Mouse (Mus musculus) CH12.LX (cell line): ENCODE results near the gene Prkce. TPM values are rescaled to one million over a fixed set of nuclear protein-coding genes. Genes with fewer than 3 reads are reported as not detected.

Experiments
- DNase-seq: peaks from one replicate; pipeline ENCODE4 v3.0.0-alpha.2; 2013; ENCODE audit errors: extremely low read depth
- H3K27ac ChIP-seq: 2 replicates; pipeline ENCODE4 v1.5.1; 2012; ENCODE audit warnings: low read depth, mild to moderate bottlenecking, control low read depth, moderate library complexity; ENCODE audit not compliant: insufficient read depth
- H3K27me3 ChIP-seq: replicated peaks from 2 replicates; pipeline ENCODE3; 2012; ENCODE audit warnings: inconsistent platforms
- H3K36me3 ChIP-seq, 2 experiments: replicated peaks in 1 of 2; 2 replicates each; pipeline versions ENCODE3 to v1.6.1; 2012; ENCODE audit warnings: inconsistent platforms in 1 of 2, low read length in 1 of 2, mild to moderate bottlenecking in 1 of 2, mixed read lengths in 1 of 2, moderate library complexity in 1 of 2; ENCODE audit not compliant: control insufficient read depth in 1 of 2, insufficient read depth in 1 of 2
- H3K4me1 ChIP-seq, 2 experiments: 2 replicates each; pipeline ENCODE4 v1.6.1; 2012; ENCODE audit warnings: inconsistent platforms in 1 of 2, moderate library complexity in 1 of 2; ENCODE audit not compliant: insufficient read depth in 2 of 2, control insufficient read depth in 1 of 2
- H3K4me2 ChIP-seq: 2 replicates; pipeline ENCODE4 v1.6.1; 2012; ENCODE audit warnings: low read depth, mild to moderate bottlenecking, control low read depth; ENCODE audit not compliant: poor library complexity, insufficient read depth, severe bottlenecking
- H3K4me3 ChIP-seq, 3 experiments: fragments of 150-350 bp in 1 of 3; sonication (generic) in 1 of 3; replicated peaks in 1 of 3; 2 replicates each; pipeline versions ENCODE3 to v1.5.1; 2011 to 2012; ENCODE audit warnings: low read depth in 2 of 3, low read length in 2 of 3, mild to moderate bottlenecking in 2 of 3, moderate library complexity in 2 of 3, control low read depth in 1 of 3, improper control_type of control experiment in 1 of 3, inconsistent platforms in 1 of 3, mixed read lengths in 1 of 3; ENCODE audit not compliant: poor library complexity in 1 of 3
- H3K79me2 ChIP-seq: replicated peaks from 2 replicates; pipeline ENCODE4 v1.6.1; 2012; ENCODE audit warnings: mild to moderate bottlenecking, moderate library complexity; ENCODE audit not compliant: control insufficient read depth, poor library complexity, insufficient read depth, severe bottlenecking; ENCODE audit errors: extremely low read depth
- H3K9ac ChIP-seq: 2 replicates; pipeline ENCODE4 v1.6.1; 2012; ENCODE audit warnings: low read depth, mild to moderate bottlenecking, control low read depth, moderate library complexity; ENCODE audit not compliant: insufficient read depth
- H3K9me3 ChIP-seq: replicated peaks from 2 replicates; pipeline ENCODE3; 2012; ENCODE audit warnings: low read length, inconsistent platforms, mixed read lengths
- BHLHE40 ChIP-seq: IDR thresholded peaks from 2 replicates; pipeline ENCODE4 v1.6.1; 2011; ENCODE audit warnings: mild to moderate bottlenecking, low read depth, low read length, improper control_type of control experiment
- CHD2 ChIP-seq: IDR thresholded peaks from 2 replicates; pipeline ENCODE4 v1.6.1; 2011; ENCODE audit warnings: low read length, improper control_type of control experiment
- CTCF ChIP-seq, 2 experiments: IDR thresholded peaks in 1 of 2; conservative IDR thresholded peaks in 1 of 2; 2 replicates each; pipeline ENCODE4 v1.5.1; 2011 to 2012; ENCODE audit warnings: low read depth in 2 of 2, low read length in 2 of 2, improper control_type of control experiment in 1 of 2, inconsistent platforms in 1 of 2, mild to moderate bottlenecking in 1 of 2, moderate library complexity in 1 of 2
- E2F4 ChIP-seq: IDR thresholded peaks from 2 replicates; pipeline ENCODE4 v1.6.1; 2011; ENCODE audit warnings: low read depth, low read length, improper control_type of control experiment; ENCODE audit not compliant: insufficient replicate concordance
- GABPA ChIP-seq: IDR thresholded peaks from 2 replicates; pipeline ENCODE4 v1.6.1; 2012; ENCODE audit warnings: low read depth, low read length, improper control_type of control experiment, inconsistent platforms; ENCODE audit not compliant: insufficient replicate concordance
- HCFC1 ChIP-seq: IDR thresholded peaks from 2 replicates; pipeline ENCODE4 v1.6.1; 2012; ENCODE audit warnings: low read depth, mild to moderate bottlenecking, inconsistent platforms, low read length, improper control_type of control experiment
- IRF4 ChIP-seq: IDR thresholded peaks from 2 replicates; pipeline ENCODE4 v1.6.1; 2014; ENCODE audit warnings: low read depth, mild to moderate bottlenecking, inconsistent platforms, low read length, improper control_type of control experiment
- MAX ChIP-seq: IDR thresholded peaks from 2 replicates; pipeline ENCODE4 v1.6.1; 2011; ENCODE audit warnings: low read length, improper control_type of control experiment
- MAZ ChIP-seq: IDR thresholded peaks from 2 replicates; pipeline ENCODE4 v1.6.1; 2012; ENCODE audit warnings: low read depth, mild to moderate bottlenecking, inconsistent platforms, low read length, improper control_type of control experiment, moderate library complexity
- PAX5 ChIP-seq: IDR thresholded peaks from 2 replicates; pipeline ENCODE4 v1.6.1; 2012; ENCODE audit warnings: low read length, inconsistent platforms, mixed read lengths
- RAD21 ChIP-seq: IDR thresholded peaks from 2 replicates; pipeline ENCODE4 v1.6.1; 2011; ENCODE audit warnings: low read depth, mild to moderate bottlenecking, low read length, improper control_type of control experiment, moderate library complexity
- SIN3A ChIP-seq: IDR thresholded peaks from 2 replicates; pipeline ENCODE4 v1.6.1; 2012; ENCODE audit warnings: low read length, improper control_type of control experiment, inconsistent platforms
- SMC3 ChIP-seq: IDR thresholded peaks from 2 replicates; pipeline ENCODE4 v1.6.1; 2011; ENCODE audit warnings: low read depth, low read length, improper control_type of control experiment
- TCF12 ChIP-seq: IDR thresholded peaks from 2 replicates; pipeline ENCODE4 v1.6.1; 2014; ENCODE audit warnings: low read depth, mild to moderate bottlenecking, inconsistent platforms, low read length, improper control_type of control experiment
- UBTF ChIP-seq: IDR thresholded peaks from 2 replicates; pipeline ENCODE4 v1.6.1; 2012; ENCODE audit warnings: low read depth, mild to moderate bottlenecking, inconsistent platforms, low read length, improper control_type of control experiment, moderate library complexity
- USF1 ChIP-seq: IDR thresholded peaks from 2 replicates; pipeline ENCODE4 v1.6.1; 2014; ENCODE audit warnings: low read depth, mild to moderate bottlenecking, inconsistent platforms, low read length, improper control_type of control experiment
- USF2 ChIP-seq: conservative IDR thresholded peaks from 2 replicates; pipeline ENCODE4 v1.6.1; 2011; ENCODE audit warnings: low read depth, low read length, improper control_type of control experiment
- ZNF384 ChIP-seq: IDR thresholded peaks from 2 replicates; pipeline ENCODE4 v1.6.1; 2012; ENCODE audit warnings: low read depth, low read length, improper control_type of control experiment, inconsistent platforms
- dilution Hi-C: fragments of 300-500 bp; cut with MboI; formaldehyde crosslinking; loops from 2 replicates; pipeline ENCODE4 v1.14.3; 2020; ENCODE audit warnings: low sequenced_read_pairs; ENCODE audit not compliant: extremely low pct_unique_long_range_greater_than_20kb, extremely low pct_ligation_motif_present
- in situ Hi-C: fragments of 300-500 bp; cut with MboI; formaldehyde crosslinking; loops from 3 replicates; pipeline ENCODE4 v1.14.3; 2019; ENCODE audit warnings: low sequenced_read_pairs, low pct_ligation_motif_present, low pct_unique_long_range_greater_than_20kb, mixed read lengths
- polyA plus RNA-seq: library from polyadenylated mRNA; unstranded; fragments of >175 nt; gene quantifications from 2 replicates; pipeline ENCODE4 v1.2.1, GENCODE M21; 2012; ENCODE audit warnings: low read depth; ENCODE audit not compliant: insufficient read length
- total RNA-seq, 2 experiments: library from RNA; depleted of rRNA; stranded (reverse); fragments of 300-350 nt in 1 of 2; fragments of >200 nt in 1 of 2; gene quantifications; 2 replicates each; pipeline ENCODE4 v1.2.3; 2012 to 2014

The Prkce gene
- total and polyA plus RNA-seq, 3 experiments, result 4.1 to 13.2 (median 11.4) TPM

DNA sequence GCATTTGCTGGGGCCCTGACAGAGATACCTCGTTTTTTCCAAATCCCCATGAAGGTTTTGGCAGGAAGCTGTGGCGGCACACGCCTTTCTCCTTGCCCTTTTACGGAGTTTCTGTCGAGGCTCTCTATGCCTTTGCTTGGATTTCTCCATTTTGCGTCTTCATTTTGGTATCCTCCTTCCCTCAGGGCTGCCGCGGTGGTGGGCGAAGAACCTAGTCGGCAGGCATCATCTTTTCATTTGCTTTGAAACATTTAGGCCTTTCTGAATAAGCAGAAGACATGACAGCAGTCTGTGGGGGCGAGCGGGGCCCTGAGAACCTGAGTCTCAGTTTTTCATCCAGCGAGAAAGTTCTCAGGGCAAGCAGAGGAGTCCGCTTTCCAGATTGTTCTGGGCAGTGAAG lies 47.2 kb downstream of the Prkce start:
- Histone ChIP-seq H3K27me3 (no peaks in the 10 kb centered on the region), H3K4me2 (no peak overlapping the region), H3K36me3 (peaks cover 0 to 42% of the 10 kb centered on the region in 2 experiments)
- no peak for DNase-seq
- dilution Hi-C loops, result no loop called here
- TF ChIP-seq SMC3 (no peak), TCF12 (no peak), GABPA (no peak), USF2 (no peak), E2F4 (no peak), ZNF384 (no peak), USF1 (no peak), SIN3A (no peak), PAX5 (no peak), IRF4 (no peak), CHD2 (no peak), HCFC1 (no peak), MAX (no peak), BHLHE40 (no peak)
- TF ChIP-seq, all 38 proteins: peak for 0
- Histone ChIP-seq H3K4me3 (no peak overlapping the region), H3K4me1 (peaks cover 12 to 44% of the 10 kb centered on the region in 2 experiments), H3K9ac (no peak overlapping the region), H3K9me3 (no peaks in the 10 kb centered on the region), H3K27ac (no peak overlapping the region), H3K79me2 (peaks cover 2% of the 10 kb centered on the region; the same call in 1 of the 2 replicates)
- in situ Hi-C loops, result no loop called here

DNA sequence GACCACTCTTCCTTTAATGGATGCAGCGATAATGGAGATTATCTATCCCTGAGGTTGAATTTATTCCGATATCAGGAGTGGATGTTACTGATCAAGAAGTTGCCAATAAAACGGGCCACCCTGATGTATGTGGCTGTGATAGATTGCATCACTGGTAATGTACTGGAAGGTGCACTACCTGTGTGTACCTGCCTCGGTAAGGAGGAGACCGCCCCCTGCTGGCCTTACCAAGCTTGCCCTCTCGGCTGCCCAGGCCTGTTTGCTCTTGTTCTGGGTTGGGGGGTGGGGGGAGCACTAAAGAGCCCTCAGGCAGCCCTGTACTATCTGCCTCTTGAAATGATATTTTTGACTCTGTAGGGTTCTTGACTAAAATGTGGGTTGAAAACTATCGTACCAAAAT lies 48.2 kb downstream of the Prkce start:
- no peak overlapping the region for H3K27ac ChIP-seq
- peaks cover 5 to 34% of the 10 kb centered on the region in 2 experiments for H3K4me1 ChIP-seq
- peaks cover 0 to 42% of the 10 kb centered on the region in 2 experiments for H3K36me3 ChIP-seq
- peaks cover 2% of the 10 kb centered on the region; the same call in 1 of the 2 replicates for H3K79me2 ChIP-seq
- H3K9me3 ChIP-seq, result no peaks in the 10 kb centered on the region
- H3K4me2 ChIP-seq, result no peak overlapping the region
- in situ Hi-C loops, result no loop called here
- peak; percentile 26 for DNase-seq
- no peak overlapping the region for H3K9ac ChIP-seq
- no peak overlapping the region for H3K4me3 ChIP-seq
- no peaks in the 10 kb centered on the region for H3K27me3 ChIP-seq
- TF ChIP-seq CTCF (conservative IDR thresholded peaks at IDR 0.05 in 1 of 2, IDR thresholded peaks at IDR 0.05 in 1 of 2; ENCODE audit: low read depth in 2 of 2, low read length in 2 of 2) (peak; percentile 43 to 71), USF1 (no peak), SMC3 (peak; percentile 69), RAD21 (peak; percentile 63), MAZ (no peak), PAX5 (no peak), E2F4 (no peak), IRF4 (no peak), UBTF (no peak)
- dilution Hi-C loops, result no loop called here
